Mouse (Mus musculus) neural tube, embryonic 14.5 days (tissue): Measurements from ENCODE around the gene Olfr1028. TPM values are rescaled to one million over a fixed set of nuclear protein-coding genes. Genes with fewer than 3 reads are reported as not detected.

Experiments
- polyA plus RNA-seq: library from polyadenylated mRNA; unstranded; fragments of >200 nt; fragmentation: Nextera tagmentation; extraction: Ambion mirVana; gene quantifications from 2 replicates; pipeline ENCODE4 v1.2.1, GENCODE M21; 2014

Olfr1028 gene
- polyA plus RNA-seq, 1 experiment from 2014 or later: not detected

Other genes starting within 250 kb of the Olfr1028 start
- not detected in 2 replicates for gene Olfr1009, start 235.0 kb upstream of the Olfr1028 start, polyA plus RNA-seq
- not detected in 2 replicates for gene Olfr1012, start 187.7 kb upstream of the Olfr1028 start, polyA plus RNA-seq
- gene Olfr1013, start 183.3 kb upstream of the Olfr1028 start, polyA plus RNA-seq: not detected in 2 replicates
- gene Olfr1014, start 177.7 kb upstream of the Olfr1028 start, polyA plus RNA-seq: not detected in 2 replicates
- gene Olfr1015, start 168.4 kb upstream of the Olfr1028 start, polyA plus RNA-seq: not detected in 2 replicates
- gene Olfr1016, start 147.9 kb upstream of the Olfr1028 start, polyA plus RNA-seq: not detected in 2 replicates
- not detected in 2 replicates for gene Olfr1018, start 132.0 kb upstream of the Olfr1028 start, polyA plus RNA-seq
- gene Olfr1019, start 105.0 kb upstream of the Olfr1028 start, polyA plus RNA-seq: not detected in 2 replicates
- gene Olfr1020, start 103.4 kb upstream of the Olfr1028 start, polyA plus RNA-seq: not detected in 2 replicates
- gene Olfr1022, start 81.8 kb upstream of the Olfr1028 start, polyA plus RNA-seq: not detected in 2 replicates
- not detected in 2 replicates for gene Olfr1023, start 64.8 kb upstream of the Olfr1028 start, polyA plus RNA-seq
- not detected in 2 replicates for gene Olfr1024, start 45.4 kb upstream of the Olfr1028 start, polyA plus RNA-seq
- gene Olfr1025-ps1, start 35.2 kb upstream of the Olfr1028 start, polyA plus RNA-seq: not detected in 2 replicates
- gene Olfr1026, start 28.9 kb upstream of the Olfr1028 start, polyA plus RNA-seq: not detected in 2 replicates
- not detected in 2 replicates for gene Olfr1029, start 23.5 kb downstream of the Olfr1028 start, polyA plus RNA-seq
- gene Olfr1030, start 28.8 kb downstream of the Olfr1028 start, polyA plus RNA-seq: not detected in 2 replicates
- not detected in 2 replicates for gene Olfr1031, start 39.9 kb downstream of the Olfr1028 start, polyA plus RNA-seq
- not detected in 2 replicates for gene Olfr1032, start 55.1 kb downstream of the Olfr1028 start, polyA plus RNA-seq
- gene Olfr1033, start 70.2 kb downstream of the Olfr1028 start, polyA plus RNA-seq: not detected in 2 replicates
- gene Olfr1034, start 95.4 kb downstream of the Olfr1028 start, polyA plus RNA-seq: not detected in 2 replicates
- not detected in 2 replicates for gene Olfr1036, start 123.6 kb downstream of the Olfr1028 start, polyA plus RNA-seq
- not detected in 2 replicates for gene Olfr1037, start 136.9 kb downstream of the Olfr1028 start, polyA plus RNA-seq
- not detected in 2 replicates for gene Olfr1039, start 185.5 kb downstream of the Olfr1028 start, polyA plus RNA-seq
- gene Olfr1040, start 196.3 kb downstream of the Olfr1028 start, polyA plus RNA-seq: not detected in 2 replicates
- gene Olfr1042, start 211.4 kb downstream of the Olfr1028 start, polyA plus RNA-seq: not detected in 2 replicates
- not detected in 2 replicates for gene Olfr1043, start 217.1 kb downstream of the Olfr1028 start, polyA plus RNA-seq
- not detected in 2 replicates for gene Olfr1044, start 227.4 kb downstream of the Olfr1028 start, polyA plus RNA-seq
- gene Olfr52, start 235.2 kb downstream of the Olfr1028 start, polyA plus RNA-seq: not detected in 2 replicates